Mouse (Mus musculus): Measurements from ENCODE around the gene Rpl23. TPM values are rescaled to one million over a fixed set of nuclear protein-coding genes. Genes with fewer than 3 reads are reported as not detected.

Gene Rpl23
- total and polyA plus RNA-seq, 3 experiments = 921 to 2,072 TPM; not detected in 1

DNA sequence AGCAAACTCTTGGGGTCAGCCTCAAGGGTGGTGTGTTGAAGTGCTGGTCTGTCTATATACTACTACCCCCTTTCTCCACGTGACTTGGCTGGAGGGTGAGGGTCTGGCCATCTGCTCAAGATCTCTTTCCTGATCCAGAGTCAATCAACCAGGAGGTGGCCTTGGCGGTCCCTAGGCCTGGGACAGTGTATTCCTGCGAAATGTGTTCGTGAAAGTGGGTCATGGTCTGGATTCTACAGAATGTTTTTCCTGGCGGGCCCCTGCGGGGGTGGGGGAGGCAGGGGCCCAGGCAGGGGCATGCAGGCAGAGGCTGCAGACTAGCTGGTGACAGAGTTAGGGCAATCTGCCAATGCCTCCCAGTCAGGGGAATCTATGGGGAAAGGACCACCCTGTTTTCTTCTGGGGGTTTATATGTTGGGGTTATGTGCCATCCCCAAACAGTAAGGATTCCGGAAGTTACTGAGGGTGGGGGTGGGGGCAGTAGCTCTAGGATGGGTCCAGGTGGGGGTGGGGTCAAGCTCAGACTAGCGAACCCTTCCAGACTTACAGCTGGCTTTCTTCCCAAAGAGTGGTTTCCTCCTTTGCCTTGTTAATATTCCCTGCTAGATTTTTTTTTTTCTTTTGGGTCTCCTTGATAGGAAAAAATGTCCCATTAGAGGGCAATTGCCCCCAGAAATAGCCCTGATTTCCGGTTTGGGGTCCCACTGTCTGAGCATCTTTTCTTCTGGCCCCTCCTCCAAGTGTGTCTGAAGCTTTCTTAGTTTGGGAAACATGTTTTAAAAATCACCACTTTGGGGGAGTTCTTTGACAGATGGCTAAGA, 22.8 kb upstream of the Rpl23 start:
- DNase-seq (ENCODE audit: low read depth, low spot score) = no peak
- Histone ChIP-seq H3K27me3 (ENCODE audit: control insufficient read depth in 1 of 2, insufficient read depth in 2 of 2, low read length in 2 of 2) (no peaks in the 10 kb centered on the region), H3K27ac (ENCODE audit: control insufficient read depth, low read depth, low read length) (no peak overlapping the region), H3K36me3 (ENCODE audit: control insufficient read depth in 1 of 2, insufficient read depth in 2 of 2, low read length in 2 of 2) (peaks cover 0 to 12% of the 10 kb centered on the region in 2 experiments; a peak in 2 of 4 replicates), H3K4me3 (ENCODE audit: control insufficient read depth in 1 of 2, insufficient read depth in 1 of 2, low read depth in 2 of 2, low read length in 2 of 2) (no peak overlapping the region), H3K9ac (ENCODE audit: control insufficient read depth, low read depth, low read length, poor library complexity, severe bottlenecking) (no peak overlapping the region), H3K79me2 (ENCODE audit: control insufficient read depth, insufficient read depth, low read length, poor library complexity) (peaks cover 13% of the 10 kb centered on the region; the same call in 1 of the 2 replicates), H3K9me3 (replicated peaks; ENCODE audit: insufficient read depth, low read length) (no peaks in the 10 kb centered on the region), H3K4me1 (ENCODE audit: control insufficient read depth in 1 of 2, insufficient read depth in 2 of 2, low read length in 2 of 2) (peaks cover 2 to 22% of the 10 kb centered on the region in 2 experiments)
- TF ChIP-seq EP300 (IDR thresholded peaks at IDR 0.05; ENCODE audit: low read depth in 1 of 2, low read length in 2 of 2) (no peak), ZC3H11A (IDR thresholded peaks at IDR 0.05; ENCODE audit: low read depth, low read length) (no peak), MAX (IDR thresholded peaks at IDR 0.05; ENCODE audit: low read length) (no peak), KAT2A (conservative IDR thresholded peaks at IDR 0.05; ENCODE audit: low read depth, low read length) (no peak), MXI1 (IDR thresholded peaks at IDR 0.05; ENCODE audit: low read depth, low read length) (no peak), POLR2AphosphoS2 (IDR thresholded peaks at IDR 0.05; ENCODE audit: low read length) (no peak), UBTF (IDR thresholded peaks at IDR 0.05; ENCODE audit: borderline replicate concordance, insufficient read depth, low read depth, low read length) (no peak), GABPA (IDR thresholded peaks at IDR 0.05; ENCODE audit: low read depth, low read length) (no peak), MAFK (IDR thresholded peaks at IDR 0.05; ENCODE audit: borderline replicate concordance, low read depth, low read length) (no peak), RCOR1 (IDR thresholded peaks at IDR 0.05; ENCODE audit: low read depth, low read length) (no peak), TCF12 (IDR thresholded peaks at IDR 0.05; ENCODE audit: low read depth, low read length) (no peak), JUND (IDR thresholded peaks at IDR 0.05; ENCODE audit: low read depth, low read length) (no peak), USF2 (IDR thresholded peaks at IDR 0.05; ENCODE audit: borderline replicate concordance in 1 of 2, insufficient read depth in 1 of 2, low read depth in 1 of 2, low read length in 2 of 2) (no peak), ZNF384 (IDR thresholded peaks at IDR 0.05; ENCODE audit: low read depth, low read length) (no peak), CHD2 (IDR thresholded peaks at IDR 0.05; ENCODE audit: low read length) (no peak), SMC3 (IDR thresholded peaks at IDR 0.05; ENCODE audit: low read depth, low read length) (no peak), TAL1 (IDR thresholded peaks at IDR 0.05; ENCODE audit: low read length) (no peak), MEF2A (IDR thresholded peaks at IDR 0.05; ENCODE audit: extremely low read depth, insufficient replicate concordance, low read depth, low read length, poor library complexity, severe bottlenecking) (no peak), MYB (IDR thresholded peaks at IDR 0.05; ENCODE audit: low read depth, low read length) (no peak)

All from MEL (cell line).